Mouse (Mus musculus) lung, postnatal 25 days (tissue): ENCODE results near the gene Lipa.

ENCODE experiments used
- DNase-seq: peaks from one replicate; pipeline ENCODE4 v3.0.0; 2022; ENCODE audit warnings: low spot score

The Lipa gene

GRCm38 (mm10) chr19:34526941-34527682 is at the start of gene Lipa:
TSS of gene Lipa (minus strand) at chr19:34527474.
- peak; percentile 97 for DNase-seq

GRCm38 (mm10) chr19:34573650-34574049 is 46.4 kb upstream of the Lipa start:
- no peak for DNase-seq

- DNase-seq: no peak
These were observed 43.8 kb upstream of the Lipa start for GRCm38 (mm10) chr19:34571080-34571479.

DNA sequence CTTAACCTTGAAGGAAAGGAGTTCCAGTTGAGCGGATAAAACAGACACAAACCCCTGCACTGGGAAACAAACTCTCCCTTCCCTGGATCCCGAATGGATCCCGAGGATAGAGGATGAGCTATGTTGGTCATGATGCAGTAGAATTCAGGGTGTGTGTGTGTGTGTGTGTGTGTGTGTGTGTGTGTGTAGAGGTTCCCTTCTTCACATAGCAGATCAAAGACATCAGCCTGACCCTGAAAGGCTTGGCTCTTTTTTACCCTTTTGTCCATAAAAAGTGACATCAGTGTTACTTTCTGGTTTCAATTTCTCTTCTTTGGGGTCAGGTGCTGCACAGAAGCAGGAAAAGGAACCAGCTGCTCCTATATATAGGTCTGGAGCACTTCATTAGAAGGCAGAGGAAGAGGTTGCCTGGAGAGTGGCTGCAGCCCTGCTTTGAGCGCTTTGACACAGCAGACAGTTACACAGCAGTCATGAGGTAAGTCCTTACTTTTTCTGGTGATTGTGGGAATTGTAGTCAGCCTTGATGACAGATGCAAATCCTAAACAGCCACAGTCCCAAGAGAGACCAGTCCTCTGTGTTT is 42.7 kb upstream of the Lipa start:
- no peak for DNase-seq

DNA sequence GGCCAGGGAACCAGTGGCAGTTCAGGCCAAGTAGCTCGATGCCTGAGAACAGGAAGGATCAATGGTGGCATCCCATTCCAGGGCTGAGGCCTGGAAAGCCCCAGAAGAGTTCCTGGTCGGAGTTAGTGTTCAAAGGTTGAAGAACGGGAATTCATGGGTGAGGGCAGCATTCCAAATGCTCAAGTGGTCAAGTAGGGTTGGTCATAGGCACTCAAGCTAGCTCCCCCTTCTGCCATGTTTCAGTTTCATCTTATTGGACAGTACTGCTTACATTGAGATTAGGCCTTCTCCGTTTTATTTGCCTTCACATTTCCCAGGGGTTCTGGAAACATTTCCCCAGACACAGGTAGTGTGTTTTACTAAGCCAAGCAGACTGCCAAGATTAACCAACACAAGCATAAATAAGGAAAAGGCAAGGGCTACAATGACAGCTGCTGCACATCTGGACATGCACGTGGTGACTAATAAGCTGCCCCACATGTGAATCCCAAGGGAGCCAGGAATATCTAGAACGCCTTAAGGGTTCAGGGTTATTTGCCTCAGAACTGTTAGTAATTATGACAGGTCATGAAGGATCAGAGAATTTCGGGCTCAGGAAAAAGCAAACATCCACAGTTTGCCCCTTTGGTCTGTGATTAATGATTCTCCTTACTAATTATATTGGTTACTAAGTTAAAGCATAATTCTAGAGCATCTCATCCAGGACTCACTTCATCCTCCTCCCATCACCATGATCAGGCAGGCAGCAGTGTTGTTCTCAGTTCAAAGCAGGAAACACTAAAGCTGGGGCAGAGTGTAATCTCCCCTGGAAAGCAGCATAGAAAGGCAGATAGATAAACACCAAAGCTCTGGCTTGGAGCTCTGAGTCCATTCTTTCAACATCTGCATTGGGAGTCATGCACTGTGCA is 42.0 kb upstream of the Lipa start:
- DNase-seq: peak; percentile 44

GRCm38 (mm10) chr19:34566178-34566784 is 39.0 kb upstream of the Lipa start:
- no peak for DNase-seq

DNA sequence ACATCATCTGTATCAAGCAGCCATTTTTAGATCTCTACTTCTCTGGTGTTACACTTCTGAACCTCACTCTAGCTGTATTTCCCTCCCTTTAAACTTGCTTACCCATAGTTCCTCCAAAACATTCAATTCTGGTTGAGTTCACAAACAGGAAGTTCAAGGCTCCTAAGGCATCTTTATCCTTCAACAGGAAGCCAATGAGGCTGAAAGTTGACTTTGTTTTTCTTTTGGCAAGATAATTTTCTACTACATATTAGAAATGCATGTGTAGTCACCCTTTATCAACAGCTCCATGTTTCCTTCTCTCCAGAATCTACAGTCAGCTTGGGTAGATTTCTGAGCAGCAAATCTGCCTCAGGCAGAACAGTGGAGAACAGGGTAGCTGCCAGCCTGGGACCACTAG is 35.3 kb upstream of the Lipa start:
- no peak for DNase-seq

DNA sequence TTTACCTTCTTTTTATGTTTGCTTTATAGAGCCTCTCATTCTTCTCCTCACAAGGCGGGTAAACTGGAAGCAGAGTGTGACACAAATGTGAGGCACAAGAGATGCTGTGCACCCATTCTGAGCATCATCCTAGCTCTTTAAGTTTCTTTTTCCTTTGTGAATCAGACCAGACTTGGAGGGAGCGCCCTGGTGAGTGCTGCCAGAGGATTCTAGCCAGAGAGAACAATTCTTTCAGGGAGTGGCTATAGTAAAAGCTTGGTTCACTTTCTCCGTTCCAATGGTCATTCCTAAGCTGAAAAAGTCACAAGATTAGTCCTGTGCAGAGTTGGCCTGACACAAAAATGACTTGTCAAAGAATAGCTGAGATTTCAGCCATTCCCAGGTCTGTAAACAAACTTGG is 29.3 kb upstream of the Lipa start:
- peak; percentile 61 for DNase-seq

DNA sequence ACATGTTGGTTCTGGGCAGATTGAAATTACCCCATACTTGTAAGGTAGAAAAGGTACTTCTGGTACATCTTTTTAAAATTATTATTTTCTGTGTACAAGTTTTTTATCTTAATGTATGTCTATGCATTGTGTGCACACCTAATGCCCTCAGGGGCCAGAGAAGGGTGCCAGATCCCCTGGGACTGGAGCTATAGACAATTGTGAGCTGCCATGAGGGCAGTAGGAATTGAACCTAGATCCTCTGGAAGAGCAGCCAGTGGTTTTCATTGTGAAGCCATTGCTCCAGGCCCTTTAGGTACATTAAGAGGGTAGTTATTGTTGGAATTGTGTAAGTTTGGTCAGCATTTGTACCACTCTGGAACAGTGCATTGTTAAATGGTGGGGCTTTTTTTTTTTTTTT is 26.8 kb upstream of the Lipa start:
- DNase-seq: no peak

DNA sequence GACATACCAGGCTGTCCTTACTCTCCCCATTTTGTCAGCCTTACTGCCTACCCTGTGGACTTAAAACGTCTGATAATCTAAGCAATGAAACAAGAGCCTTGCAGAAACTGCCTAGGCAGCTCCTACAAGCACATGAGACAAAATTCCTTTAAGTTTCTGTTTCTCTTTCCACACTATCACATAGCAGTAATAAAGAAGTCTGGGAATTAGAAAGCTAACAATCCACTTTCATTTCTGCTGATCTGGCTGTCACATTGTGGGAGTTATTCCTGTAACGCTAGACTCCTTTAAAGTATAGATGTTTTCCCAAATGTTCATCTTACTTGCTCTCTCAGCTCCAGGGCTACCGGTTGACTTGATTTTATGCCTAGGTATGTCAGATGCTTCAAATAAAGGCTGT is 26.2 kb upstream of the Lipa start:
- no peak for DNase-seq

DNA sequence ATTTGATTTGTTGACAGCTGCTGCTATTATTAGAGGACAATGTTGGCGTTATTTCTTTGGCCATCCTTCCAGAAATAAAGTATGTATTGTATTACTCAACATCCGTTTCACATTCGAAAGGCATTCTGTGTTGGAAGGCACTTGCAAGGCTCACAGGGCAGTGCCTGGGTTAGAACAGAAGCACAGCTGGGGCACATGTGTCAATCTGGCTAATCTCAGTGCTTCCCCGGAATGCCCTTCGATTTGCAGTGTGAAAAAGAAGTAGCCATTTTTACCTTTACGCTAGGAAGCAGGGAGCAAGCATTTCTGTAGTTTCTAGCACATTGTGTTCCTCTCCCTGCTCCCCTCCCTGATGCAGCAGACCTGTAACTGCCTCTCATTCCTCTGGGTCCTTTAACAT is 25.7 kb upstream of the Lipa start:
- peak; percentile 55 for DNase-seq

DNA sequence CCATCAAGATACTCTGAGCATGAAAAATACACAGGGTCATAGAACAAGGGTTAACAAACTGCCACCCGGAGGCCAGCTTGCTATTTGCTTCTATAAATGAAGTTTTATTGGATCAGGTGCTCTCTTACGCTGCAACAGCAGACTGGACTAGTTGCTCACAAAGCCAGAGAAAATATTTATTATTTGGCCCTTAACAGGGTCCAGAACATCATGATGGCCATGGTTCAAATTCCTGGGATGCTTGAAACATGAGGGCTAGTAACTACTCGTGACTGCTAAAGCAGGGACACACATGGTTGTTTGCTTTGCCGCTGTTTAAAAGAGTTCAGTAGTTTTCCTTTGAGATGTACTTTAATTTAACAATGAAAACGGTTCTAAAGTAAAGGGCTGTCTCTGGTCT is 24.7 kb upstream of the Lipa start:
- peak; percentile 80 for DNase-seq

DNA sequence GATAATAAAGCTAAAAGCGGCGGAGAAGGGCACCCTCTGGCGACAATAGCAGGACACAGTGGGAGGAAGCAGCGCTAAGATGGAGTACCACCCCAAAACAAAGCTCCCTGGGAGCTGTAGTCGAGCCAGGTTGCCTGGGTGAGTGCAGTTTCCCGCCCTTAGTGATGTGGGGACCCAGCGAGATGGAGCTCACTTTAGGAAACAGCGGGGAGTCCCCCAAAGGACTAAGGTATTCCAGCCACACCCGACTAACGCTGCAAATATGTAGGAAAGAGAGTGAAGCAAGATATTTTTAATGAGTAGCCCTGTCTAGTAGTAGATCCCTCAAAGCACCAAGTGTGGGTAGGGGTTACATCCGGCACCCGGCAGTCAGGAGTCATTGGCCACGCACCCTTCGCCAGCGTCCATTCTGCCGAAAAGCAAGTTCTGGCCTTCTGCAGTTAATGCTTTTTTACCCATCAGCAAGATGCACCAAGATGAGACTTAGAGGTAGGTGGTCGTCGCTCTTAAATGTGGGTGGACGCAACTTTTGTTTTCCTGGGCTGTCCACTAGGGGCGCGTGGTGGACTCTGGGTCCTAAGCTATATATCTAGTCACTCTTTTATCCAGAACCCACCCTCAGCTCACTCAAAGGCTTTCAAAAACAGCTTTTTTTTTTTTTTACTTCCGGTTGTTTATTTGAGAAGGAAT is 23.4 kb upstream of the Lipa start, which contains the start of gene Ifit2:
Gene Ifit2, plus strand, starts transcription at position 161 of the 690 bp plus-strand sequence.
- DNase-seq: peak; percentile 83

DNA sequence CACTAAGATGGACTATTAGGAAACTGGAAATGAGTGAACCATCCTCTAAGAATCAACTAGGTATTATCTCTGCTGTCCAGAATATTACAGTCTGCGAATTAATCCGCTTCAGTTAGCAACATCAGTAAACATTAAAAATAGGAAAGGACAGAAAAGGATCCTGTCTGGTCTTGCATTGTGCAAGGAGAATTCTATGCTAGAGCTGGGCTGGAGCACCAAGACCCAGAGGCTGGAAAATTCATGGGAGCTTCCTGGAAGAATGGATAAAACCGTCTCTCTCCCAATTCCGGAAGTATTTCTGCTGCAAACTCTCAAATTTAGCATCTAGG is 22.9 kb upstream of the Lipa start:
- no peak for DNase-seq

- DNase-seq: peak; percentile 88
These were observed 20.7 kb upstream of the Lipa start for GRCm38 (mm10) chr19:34547976-34548375.

DNA sequence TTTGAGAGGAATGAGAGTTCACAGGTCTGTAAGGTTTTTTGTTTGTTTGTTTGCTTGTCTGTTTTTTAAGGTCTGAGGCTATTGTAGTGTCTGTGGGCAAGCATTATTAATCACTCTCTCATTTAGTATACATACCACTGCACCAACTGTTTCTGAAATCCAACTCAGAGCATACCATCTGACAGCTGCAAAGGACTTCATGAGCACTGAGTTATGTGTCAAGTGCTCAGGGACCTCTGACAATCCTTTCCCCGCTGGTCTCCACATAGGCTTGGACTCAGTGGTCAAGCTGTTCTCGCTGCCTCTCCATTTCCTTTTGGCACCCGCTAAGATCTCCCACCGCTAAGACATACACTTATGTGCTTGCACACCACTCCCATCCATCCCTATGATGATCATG is 18.9 kb upstream of the Lipa start:
- DNase-seq: no peak

DNA sequence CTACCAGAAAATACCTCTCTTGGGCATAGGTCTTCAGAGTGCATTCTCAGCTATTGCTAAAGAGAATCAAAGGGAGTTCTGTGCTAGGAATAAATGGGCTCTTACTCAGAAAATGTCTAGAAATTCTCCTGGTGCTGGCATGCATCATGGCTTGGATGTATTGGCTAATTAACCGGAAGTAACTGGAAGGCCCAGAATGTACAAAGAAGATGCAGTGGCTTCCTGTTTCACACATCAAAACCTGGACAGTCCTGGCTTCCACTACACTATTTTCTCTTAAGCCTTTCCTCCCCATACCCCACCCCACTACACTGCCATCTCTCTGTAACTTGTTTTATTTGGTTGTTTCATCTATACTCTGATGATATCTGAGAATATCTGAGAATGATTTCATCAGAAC is 12.1 kb upstream of the Lipa start:
- no peak for DNase-seq

DNA sequence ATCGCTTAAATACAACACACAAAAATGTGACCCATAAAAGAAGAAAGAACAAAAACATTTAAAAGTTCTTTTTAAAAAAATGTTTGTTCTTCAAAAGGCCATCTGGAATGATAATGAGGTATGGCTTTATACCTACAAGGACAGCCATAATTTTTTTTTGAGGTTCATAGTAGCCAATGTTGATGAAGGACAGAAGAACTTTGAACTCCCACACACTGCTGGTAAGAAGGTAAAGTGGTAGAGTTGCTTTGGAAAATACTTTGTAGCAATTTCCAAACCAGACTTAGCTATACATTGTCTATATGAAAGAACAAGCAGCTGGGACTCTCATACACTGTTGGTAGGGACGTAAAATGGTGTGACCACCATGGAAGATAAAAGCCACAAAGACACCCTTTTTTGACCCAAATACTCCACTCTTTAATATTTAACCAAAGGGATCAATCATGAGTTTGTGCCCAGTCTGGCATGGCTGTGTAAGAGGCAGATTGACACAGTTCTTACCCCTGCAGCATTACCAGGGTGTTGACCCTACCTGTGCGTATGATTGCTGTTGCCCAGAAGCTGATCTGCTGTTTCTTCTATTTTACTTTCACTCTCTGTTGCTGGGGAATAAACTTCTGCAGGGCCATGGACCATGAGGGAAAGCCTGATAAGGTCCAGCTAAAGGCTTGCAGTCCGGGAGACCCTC is 4.9 kb upstream of the Lipa start:
- DNase-seq: no peak

- no peak for DNase-seq
These were observed 852 bp downstream of the Lipa start for GRCm38 (mm10) chr19:34526321-34526923.

GRCm38 (mm10) chr19:34524646-34525045 is 2.6 kb downstream of the Lipa start:
- DNase-seq: no peak
